Mouse (Mus musculus) small intestine, adult 2 months (tissue): ENCODE measurements around the gene Nrxn1.

Source experiments
- CTCF ChIP-seq: fragments of 200-500 bp; IDR thresholded peaks from 2 replicates; pipeline ENCODE4 v1.5.1; 2012; ENCODE audit warnings: low read depth, mild to moderate bottlenecking, control low read depth, inconsistent platforms, low read length, moderate library complexity, mixed read lengths; ENCODE audit not compliant: insufficient replicate concordance, insufficient read length; ENCODE audit errors: extremely low read depth
- POLR2A ChIP-seq: fragments of 200-500 bp; IDR thresholded peaks from 2 replicates; pipeline ENCODE4 v1.6.1; 2012; ENCODE audit warnings: low read depth, mild to moderate bottlenecking, control low read depth, inconsistent platforms, low read length, moderate library complexity

DNA sequence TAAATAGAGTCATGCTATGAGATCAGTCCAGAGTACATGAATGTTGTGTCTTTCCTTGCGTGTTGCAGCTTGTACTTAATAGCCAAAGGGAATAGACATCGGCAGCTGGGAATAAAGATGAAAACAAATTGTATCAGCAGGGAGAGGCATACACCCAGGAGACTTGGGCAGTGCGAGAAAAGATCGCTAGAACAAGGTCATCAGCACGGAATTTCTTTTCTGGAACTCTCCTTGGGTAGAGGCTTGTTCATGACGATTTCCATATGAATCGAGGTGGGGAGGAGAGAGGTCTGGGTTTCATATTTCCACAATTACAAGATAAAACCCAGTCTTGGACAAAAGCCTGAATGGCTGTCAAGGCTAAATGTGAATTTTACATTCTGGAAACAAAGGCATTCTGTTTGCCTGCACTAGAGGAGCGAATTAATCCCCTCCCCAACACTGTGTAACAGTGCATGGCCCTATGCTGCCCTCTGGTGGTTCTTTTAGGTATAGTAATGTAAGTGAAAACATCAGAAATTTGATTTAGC, 508.1 kb downstream of the Nrxn1 start:
- TF ChIP-seq CTCF (no peak), POLR2A (no peak)
